Mouse (Mus musculus) liver, embryonic 15.5 days (tissue): ENCODE measurements around the gene Dnah17. TPM values are rescaled to one million over a fixed set of nuclear protein-coding genes. Genes with fewer than 3 reads are reported as not detected.

Experiments used
- ATAC-seq: fragments of 200-750 bp; cut with Nextera tagmentation; 2 replicates; pipeline ENCODE4 v1.8.0; 2017; ENCODE audit warnings: moderate number of reproducible peaks, mild to moderate bottlenecking, moderate library complexity; ENCODE audit not compliant: insufficient read depth
- H3K27ac ChIP-seq: fragments of 300-500 bp; sonication (generic); replicated peaks from 2 replicates; pipeline ENCODE4 v1.5.1; 2015; ENCODE audit warnings: mild to moderate bottlenecking, inconsistent platforms
- H3K27me3 ChIP-seq: fragments of 300-500 bp; sonication (generic); 2 replicates; pipeline ENCODE4 v1.6.1; 2015; ENCODE audit warnings: mild to moderate bottlenecking, inconsistent platforms
- H3K36me3 ChIP-seq: fragments of 300-500 bp; sonication (generic); replicated peaks from 2 replicates; pipeline ENCODE4 v1.6.1; 2015; ENCODE audit warnings: moderate library complexity, mild to moderate bottlenecking, inconsistent platforms
- H3K4me1 ChIP-seq: fragments of 300-500 bp; sonication (generic); replicated peaks from 2 replicates; pipeline ENCODE4 v1.6.1; 2015; ENCODE audit warnings: inconsistent platforms
- H3K4me2 ChIP-seq: fragments of 300-500 bp; sonication (generic); 2 replicates; pipeline ENCODE4 v1.6.1; 2015; ENCODE audit warnings: moderate library complexity, mild to moderate bottlenecking, inconsistent platforms
- H3K4me3 ChIP-seq: fragments of 300-500 bp; sonication (generic); replicated peaks from 2 replicates; pipeline ENCODE4 v1.5.1; 2015; ENCODE audit warnings: mild to moderate bottlenecking, inconsistent platforms
- H3K9ac ChIP-seq: fragments of 300-500 bp; sonication (generic); 2 replicates; pipeline ENCODE4 v1.6.1; 2015; ENCODE audit warnings: moderate library complexity, mild to moderate bottlenecking, inconsistent platforms
- H3K9me3 ChIP-seq: fragments of 300-500 bp; sonication (generic); replicated peaks from 2 replicates; pipeline ENCODE4 v1.6.1; 2016; ENCODE audit warnings: inconsistent platforms
- WGBS: fragments of 180-500 bp; shearing (Covaris S2); methylation state at CpG from one replicate; pipeline ENCODE4 v1.1.7; 2015; ENCODE audit warnings: mixed read lengths; ENCODE audit not compliant: insufficient replicate concordance; 5-methylcytosine and 5-hydroxymethylcytosine counted together
- polyA plus RNA-seq: library from polyadenylated mRNA; unstranded; fragments of >200 nt; fragmentation: Nextera tagmentation; extraction: Ambion mirVana; gene quantifications from 2 replicates; pipeline ENCODE4 v1.2.1, GENCODE M21; 2015

The Dnah17 gene
- polyA plus RNA-seq, 1 experiment from 2014 or later = 0.10 TPM

DNA sequence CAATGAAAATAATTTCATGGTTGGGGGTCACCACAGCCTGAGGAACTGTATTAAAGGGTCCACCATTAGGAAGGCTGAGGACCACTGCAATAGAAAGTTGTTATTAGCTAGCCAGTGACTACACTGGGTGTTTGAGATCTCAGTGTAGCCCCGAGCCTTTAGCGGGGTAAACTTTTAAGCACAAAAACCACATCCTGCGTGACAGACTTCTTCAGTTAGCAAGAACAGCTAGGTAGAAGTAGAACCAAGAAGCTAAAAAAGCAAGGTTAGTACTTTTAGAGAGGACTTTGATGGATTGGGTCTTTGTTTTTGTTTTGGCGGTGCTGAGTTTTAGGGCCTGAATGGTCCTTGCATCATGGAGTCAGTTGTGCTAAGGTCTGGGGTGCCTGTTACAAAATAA, 13.3 kb upstream of the Dnah17 start:
- no peak for ATAC-seq
- Histone ChIP-seq H3K4me1 (peaks cover 9% of the 10 kb centered on the region; the same call in 1 of the 2 replicates), H3K27me3 (no peaks in the 10 kb centered on the region), H3K4me2 (no peak overlapping the region), H3K36me3 (no peaks in the 10 kb centered on the region), H3K9ac (no peak overlapping the region), H3K9me3 (no peaks in the 10 kb centered on the region), H3K4me3 (no peak overlapping the region), H3K27ac (no peak overlapping the region)
- WGBS = 61% methylated on average over 4 of the region's 4 CpGs

DNA sequence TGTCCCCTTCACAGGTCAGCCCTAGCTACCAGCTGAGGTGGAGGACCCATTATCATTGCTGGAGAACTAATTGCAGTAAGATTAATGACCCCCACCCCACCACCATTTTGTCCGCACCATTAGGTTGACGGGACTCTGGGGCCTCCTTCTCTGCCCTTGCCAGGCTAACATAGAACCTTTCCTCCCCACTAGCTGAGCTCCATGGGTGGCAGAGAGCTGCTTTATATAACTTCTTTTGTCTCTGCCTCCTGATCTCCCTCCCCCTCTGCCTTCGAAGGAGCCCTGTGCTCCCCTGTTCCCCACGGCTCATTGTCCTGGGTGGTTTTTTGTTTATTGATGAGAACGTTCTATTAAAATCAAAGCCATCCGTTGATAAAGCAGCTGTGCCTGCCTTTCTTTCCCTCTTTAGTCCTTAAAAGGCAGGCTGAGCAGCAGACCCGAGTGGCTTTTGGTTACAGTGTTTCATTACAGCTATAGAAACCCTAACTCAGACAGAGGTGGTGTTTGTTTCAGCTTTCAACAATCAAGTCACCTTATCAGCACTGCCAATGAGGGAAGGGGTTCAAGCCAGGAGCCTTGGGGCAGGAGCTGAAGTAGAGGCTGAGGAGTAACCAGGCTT, 12.2 kb upstream of the Dnah17 start:
- 58% methylated on average over 7 of the region's 7 CpGs for WGBS
- Histone ChIP-seq H3K27me3 (no peaks in the 10 kb centered on the region), H3K4me1 (0 out of 2 replicates have a peak, but pooled peaks cover 5% of the 10 kb centered on the region), H3K36me3 (no peaks in the 10 kb centered on the region), H3K27ac (no peak overlapping the region), H3K9me3 (no peaks in the 10 kb centered on the region), H3K4me2 (no peak overlapping the region), H3K9ac (no peak overlapping the region), H3K4me3 (no peak overlapping the region)
- no peak for ATAC-seq

DNA sequence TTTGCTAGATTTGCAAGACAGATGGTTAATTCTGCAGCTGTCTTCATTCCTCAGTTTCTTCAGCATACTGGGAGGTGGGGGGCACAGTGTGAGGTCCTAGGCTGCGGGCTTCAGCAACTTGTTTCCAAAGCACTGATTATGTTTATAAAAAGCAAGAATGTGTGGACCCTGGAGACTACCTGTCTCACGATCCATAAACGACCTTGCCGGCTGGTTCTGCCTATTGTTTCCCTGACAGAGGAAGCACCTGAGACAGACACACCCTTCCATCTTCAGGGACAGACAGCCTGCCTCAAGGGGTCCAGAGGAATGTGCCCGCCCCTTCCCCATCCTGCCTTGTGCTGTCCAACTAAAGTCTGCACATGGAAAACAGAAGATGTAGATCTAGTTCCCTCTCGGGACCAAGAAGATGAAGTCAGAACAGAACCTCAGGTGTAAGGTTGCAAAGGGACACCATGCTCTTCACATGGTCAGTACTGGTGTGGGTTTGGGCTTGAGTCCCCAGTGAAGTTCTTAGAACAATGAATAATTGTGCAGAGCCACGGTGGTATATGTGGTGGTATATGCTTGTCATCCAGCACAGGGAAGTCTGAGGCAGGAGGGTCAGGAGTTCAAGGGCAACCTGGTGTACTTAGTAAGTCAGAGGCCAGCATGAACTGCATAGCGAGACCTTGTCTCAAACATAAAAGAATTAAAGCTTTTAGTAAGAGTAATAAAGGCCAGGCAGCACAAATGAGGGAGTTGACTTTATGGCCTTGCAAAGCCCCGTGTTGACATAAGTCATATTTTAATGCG, 10.5 kb upstream of the Dnah17 start:
- Histone ChIP-seq H3K27me3 (no peaks in the 10 kb centered on the region), H3K4me1 (0 out of 2 replicates have a peak, but pooled peaks cover 5% of the 10 kb centered on the region), H3K4me3 (no peak overlapping the region), H3K36me3 (no peaks in the 10 kb centered on the region), H3K27ac (no peak overlapping the region), H3K9me3 (no peaks in the 10 kb centered on the region), H3K4me2 (no peak overlapping the region), H3K9ac (no peak overlapping the region)
- no peak for ATAC-seq
- WGBS = 58% methylated on average over 10 of the region's 10 CpGs

DNA sequence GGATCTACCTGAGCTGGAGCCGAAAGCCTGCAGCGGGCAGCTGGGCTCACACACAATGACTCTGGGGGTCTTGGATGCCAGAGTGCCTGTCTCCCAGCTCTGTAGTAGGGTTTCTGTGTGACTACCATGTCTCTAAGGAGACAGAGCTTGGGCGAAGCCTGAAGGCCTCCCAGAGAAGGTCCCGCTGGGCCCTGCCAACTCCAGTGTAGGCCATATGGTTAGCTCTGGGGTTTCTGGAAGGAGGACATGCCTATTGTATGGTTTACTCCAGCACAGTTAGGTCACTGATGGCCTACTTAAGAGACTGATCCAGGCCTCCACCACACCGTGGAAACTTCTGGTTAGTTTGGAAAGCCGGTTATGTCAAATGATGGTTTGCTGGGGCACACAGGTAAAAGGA, 7.9 kb upstream of the Dnah17 start:
- Histone ChIP-seq H3K4me2 (no peak overlapping the region), H3K9me3 (no peaks in the 10 kb centered on the region), H3K27me3 (no peaks in the 10 kb centered on the region), H3K27ac (no peak overlapping the region), H3K4me3 (no peak overlapping the region), H3K4me1 (peaks cover 12% of the 10 kb centered on the region), H3K9ac (no peak overlapping the region), H3K36me3 (no peaks in the 10 kb centered on the region)
- no peak for ATAC-seq
- 81% methylated on average over 6 of the region's 6 CpGs for WGBS

DNA sequence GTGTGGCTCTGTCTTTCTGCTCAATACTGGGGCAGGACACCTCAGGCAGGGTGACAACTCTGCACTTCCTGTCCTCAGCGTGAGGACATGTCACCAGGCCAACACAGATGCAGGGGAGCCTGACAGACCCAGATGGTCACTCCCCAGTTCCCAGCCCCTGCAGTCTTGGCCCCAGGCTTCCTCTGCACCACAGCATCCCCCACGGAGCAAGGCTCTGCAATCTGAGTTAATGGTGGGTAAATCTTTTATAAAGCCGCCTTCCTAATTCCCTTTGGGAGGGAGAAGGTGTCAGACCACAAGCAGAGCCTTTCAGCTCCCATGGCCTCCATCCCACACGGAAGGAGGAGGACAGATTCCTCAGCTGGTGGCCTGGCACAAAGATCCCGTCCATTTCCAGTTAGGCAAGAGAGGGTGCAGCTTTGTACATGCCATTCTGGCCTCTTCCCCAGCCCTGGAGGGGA, 5.8 kb upstream of the Dnah17 start:
- Histone ChIP-seq H3K9me3 (no peaks in the 10 kb centered on the region), H3K9ac (no peak overlapping the region), H3K27me3 (no peaks in the 10 kb centered on the region), H3K36me3 (no peaks in the 10 kb centered on the region), H3K4me1 (peaks cover 14% of the 10 kb centered on the region), H3K27ac (no peak overlapping the region), H3K4me2 (no peak overlapping the region), H3K4me3 (no peak overlapping the region)
- ATAC-seq = no peak
- WGBS = 36% methylated on average over 5 of the region's 5 CpGs

DNA sequence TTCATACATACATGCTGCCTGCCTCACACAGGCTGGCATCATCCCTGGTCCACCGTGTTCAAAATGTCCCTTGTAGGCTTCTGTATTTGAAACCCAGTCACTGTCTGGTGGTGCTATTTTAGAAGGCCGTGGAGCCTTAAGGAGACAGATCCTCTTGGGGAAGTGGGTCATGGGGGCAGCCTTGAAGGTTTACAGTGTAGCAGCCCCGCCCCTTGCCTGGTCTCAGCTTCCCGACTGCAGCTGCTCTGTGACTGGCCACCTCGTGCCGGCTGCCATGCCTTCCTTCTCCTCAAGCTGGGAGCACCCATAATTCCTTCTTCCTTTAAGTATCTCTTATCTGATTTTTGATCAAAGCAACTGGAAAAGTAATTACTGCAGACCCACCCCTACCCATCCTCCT, 4.8 kb upstream of the Dnah17 start:
- H3K9ac ChIP-seq = no peak overlapping the region
- no peak overlapping the region for H3K4me3 ChIP-seq
- H3K27ac ChIP-seq = no peak overlapping the region
- H3K4me1 ChIP-seq = peaks cover 14% of the 10 kb centered on the region
- WGBS = 32% methylated on average over 6 of the region's 6 CpGs
- H3K9me3 ChIP-seq = no peaks in the 10 kb centered on the region
- H3K27me3 ChIP-seq = no peaks in the 10 kb centered on the region
- no peak for ATAC-seq
- H3K36me3 ChIP-seq = no peaks in the 10 kb centered on the region
- H3K4me2 ChIP-seq = no peak overlapping the region

DNA sequence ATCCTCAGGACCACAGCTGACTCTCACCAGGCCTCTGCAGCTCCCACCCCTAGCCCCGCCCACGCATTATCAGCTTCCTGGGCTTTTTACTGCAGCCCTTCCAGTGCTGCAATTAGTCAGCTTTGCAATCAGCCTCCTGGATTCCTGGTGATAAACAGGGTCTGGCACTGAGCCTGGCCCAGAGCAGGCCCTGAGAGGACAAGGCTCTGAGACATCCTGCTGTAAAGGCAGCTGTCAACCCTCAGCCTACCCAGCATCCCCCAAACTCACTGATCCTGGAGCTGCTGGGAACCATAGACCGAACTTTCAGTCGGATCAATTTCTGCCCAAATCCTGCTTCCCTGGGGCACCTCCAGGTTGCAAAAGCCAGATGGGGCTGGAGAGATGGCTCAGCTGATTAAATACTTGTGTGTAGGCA, 3.3 kb upstream of the Dnah17 start:
- peak; percentile 43; the same call in 1 of the 2 replicates for ATAC-seq
- Histone ChIP-seq H3K4me3 (no peak overlapping the region), H3K9me3 (no peaks in the 10 kb centered on the region), H3K9ac (no peak overlapping the region), H3K4me1 (peaks cover 18% of the 10 kb centered on the region), H3K27me3 (no peaks in the 10 kb centered on the region), H3K4me2 (no peak overlapping the region), H3K27ac (no peak overlapping the region), H3K36me3 (no peaks in the 10 kb centered on the region)
- 39% methylated on average over 4 of the region's 4 CpGs for WGBS

DNA sequence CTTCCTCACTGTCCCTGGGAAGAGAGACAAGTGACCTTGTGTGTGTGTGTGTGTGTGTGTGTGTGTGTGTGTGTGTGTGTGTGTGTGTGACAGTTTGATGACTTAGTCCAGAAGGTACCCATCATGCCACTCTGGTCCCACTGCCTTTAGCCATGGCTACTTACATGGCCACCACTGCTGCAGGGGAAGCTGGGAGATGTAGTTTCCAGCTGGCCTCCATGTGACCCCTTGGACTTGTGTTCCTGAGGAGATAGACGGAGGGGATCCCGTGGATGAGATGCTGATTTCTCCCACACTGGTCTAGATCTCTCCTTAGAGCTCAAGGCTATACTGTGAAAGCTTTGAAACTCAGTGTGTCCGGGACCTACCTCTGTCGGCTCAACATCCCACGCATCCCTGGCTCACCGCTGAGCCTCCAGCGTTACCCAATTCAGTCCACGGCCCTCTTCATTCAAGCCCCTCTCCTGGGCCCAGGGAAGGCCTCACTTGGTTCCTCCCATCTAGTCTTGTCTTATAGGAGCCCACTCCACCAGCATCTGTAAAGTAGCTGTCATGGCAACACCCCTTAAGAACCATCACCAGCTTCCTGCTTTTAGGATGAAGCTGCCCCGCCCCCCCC, 2.8 kb upstream of the Dnah17 start:
- H3K4me1 ChIP-seq = peaks cover 18% of the 10 kb centered on the region
- H3K9ac ChIP-seq = no peak overlapping the region
- no peak overlapping the region for H3K4me3 ChIP-seq
- no peak overlapping the region for H3K27ac ChIP-seq
- H3K36me3 ChIP-seq = no peaks in the 10 kb centered on the region
- H3K9me3 ChIP-seq = no peaks in the 10 kb centered on the region
- no peak for ATAC-seq
- no peaks in the 10 kb centered on the region for H3K27me3 ChIP-seq
- WGBS = 65% methylated on average over 9 of the region's 9 CpGs
- H3K4me2 ChIP-seq = no peak overlapping the region

DNA sequence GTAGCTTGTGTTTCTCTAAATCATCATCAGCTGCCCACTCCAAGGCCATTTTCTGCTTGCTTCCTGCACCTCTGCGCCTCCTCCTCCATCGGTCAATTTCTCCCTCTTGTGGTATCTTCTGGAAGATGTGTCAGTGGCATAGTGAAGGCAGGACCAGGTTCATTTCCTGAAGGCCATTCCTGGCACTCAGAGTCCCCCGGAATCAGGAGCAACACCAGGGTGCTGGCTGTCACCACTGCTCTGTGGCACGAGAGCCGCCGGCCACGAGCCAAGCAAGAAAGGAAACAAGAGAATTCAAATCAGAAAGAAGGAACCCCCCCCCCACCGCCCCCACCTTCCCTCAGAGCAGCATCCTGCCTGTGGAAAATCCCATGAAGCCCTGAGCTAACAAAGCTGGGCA, 1.7 kb upstream of the Dnah17 start:
- Histone ChIP-seq H3K4me1 (peaks cover 18% of the 10 kb centered on the region), H3K4me2 (no peak overlapping the region), H3K4me3 (no peak overlapping the region), H3K27me3 (no peaks in the 10 kb centered on the region), H3K9ac (no peak overlapping the region), H3K27ac (no peak overlapping the region), H3K9me3 (no peaks in the 10 kb centered on the region), H3K36me3 (no peaks in the 10 kb centered on the region)
- 60% methylated on average over 8 of the region's 8 CpGs for WGBS
- ATAC-seq = no peak

DNA sequence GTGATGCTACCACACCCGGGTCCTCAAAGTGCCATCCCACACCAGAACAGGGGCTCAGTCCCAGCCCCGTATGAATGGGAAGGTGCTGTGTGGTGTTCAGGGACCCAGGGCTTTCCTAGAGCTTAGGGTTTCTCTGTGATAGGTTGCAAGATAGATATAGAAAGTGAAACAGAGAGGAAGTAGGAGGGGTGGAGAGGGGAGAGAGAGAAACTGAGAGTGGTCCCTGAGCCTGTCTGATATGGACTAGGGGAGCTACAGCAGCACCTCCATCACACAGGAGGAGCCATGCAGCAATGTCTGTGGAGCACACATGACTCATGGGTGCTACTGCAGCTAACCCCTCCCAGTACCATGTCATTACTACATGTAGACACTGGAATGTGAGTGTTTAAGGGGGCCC, 622 bp downstream of the Dnah17 start:
- Histone ChIP-seq H3K9ac (no peak overlapping the region), H3K4me2 (no peak overlapping the region), H3K36me3 (no peaks in the 10 kb centered on the region), H3K4me3 (no peak overlapping the region), H3K27ac (no peak overlapping the region), H3K27me3 (no peaks in the 10 kb centered on the region), H3K9me3 (no peaks in the 10 kb centered on the region), H3K4me1 (peaks cover 18% of the 10 kb centered on the region)
- 36% methylated on average over 2 of the region's 2 CpGs for WGBS
- ATAC-seq = no peak

DNA sequence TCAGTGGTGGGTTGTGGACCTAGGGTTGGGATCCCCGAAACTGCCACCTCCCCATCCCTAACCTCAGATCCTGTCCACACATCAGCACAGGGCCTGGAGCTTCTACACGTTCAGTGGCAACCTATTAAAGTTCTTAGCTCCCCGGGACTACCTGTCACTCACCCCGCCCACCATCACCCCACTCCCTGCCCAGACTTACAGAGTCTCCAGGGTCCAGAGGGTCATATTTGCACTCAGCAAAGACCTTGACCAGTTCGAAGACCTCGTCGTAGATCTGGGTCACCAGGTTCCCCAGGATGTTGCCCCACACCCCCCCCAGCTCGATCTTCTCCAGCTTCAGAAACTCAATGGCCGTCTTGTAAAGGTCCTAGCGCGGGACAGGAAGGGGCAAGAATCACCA, 8.8 kb downstream of the Dnah17 start:
- 65% methylated on average over 11 of the region's 11 CpGs for WGBS
- no peak for ATAC-seq
- no peaks in the 10 kb centered on the region for H3K9me3 ChIP-seq
- no peak overlapping the region for H3K27ac ChIP-seq
- H3K4me2 ChIP-seq = no peak overlapping the region
- no peaks in the 10 kb centered on the region for H3K27me3 ChIP-seq
- H3K36me3 ChIP-seq = no peaks in the 10 kb centered on the region
- no peak overlapping the region for H3K9ac ChIP-seq
- H3K4me3 ChIP-seq = no peak overlapping the region
- no peaks in the 10 kb centered on the region for H3K4me1 ChIP-seq
